Mouse (Mus musculus): ENCODE results near the gene Cacna1c. TPM values are rescaled to one million over a fixed set of nuclear protein-coding genes. Genes with fewer than 3 reads are reported as not detected.

Cacna1c gene
- polyA plus RNA-seq, 1 experiment from 2014 or later: 2.8 TPM

- Histone ChIP-seq H3K36me3 (no peaks in the 10 kb centered on the region), H3K27ac (no peak overlapping the region), H3K4me3 (no peak overlapping the region), H3K4me1 (replicated peaks) (0 out of 2 replicates have a peak, but pooled peaks cover 3% of the 10 kb centered on the region), H3K27me3 (ENCODE audit: insufficient read depth, poor library complexity, severe bottlenecking) (no peaks in the 10 kb centered on the region), H3K9me3 (no peaks in the 10 kb centered on the region)
- DNase-seq (ENCODE audit: low spot score): no peak
- 81% methylated on average over 4 of the region's 4 CpGs for WGBS
Measured at GRCm38 (mm10) chr6:118966904-118967303, 229.3 kb downstream of the Cacna1c start.

GRCm38 (mm10) chr6:118965577-118965976 lies 230.6 kb downstream of the Cacna1c start:
- Histone ChIP-seq H3K4me3 (no peak overlapping the region), H3K9me3 (no peaks in the 10 kb centered on the region), H3K36me3 (no peaks in the 10 kb centered on the region), H3K27me3 (ENCODE audit: insufficient read depth, poor library complexity, severe bottlenecking) (no peaks in the 10 kb centered on the region), H3K27ac (no peak overlapping the region), H3K4me1 (replicated peaks) (no peaks in the 10 kb centered on the region)
- WGBS: 86% methylated on average over 2 of the region's 2 CpGs
- no peak for DNase-seq (ENCODE audit: low spot score)

GRCm38 (mm10) chr6:118963806-118964205 lies 232.4 kb downstream of the Cacna1c start:
- no peaks in the 10 kb centered on the region for H3K27me3 ChIP-seq (ENCODE audit: insufficient read depth, poor library complexity, severe bottlenecking)
- H3K4me3 ChIP-seq: no peak overlapping the region
- DNase-seq (ENCODE audit: low spot score): no peak
- H3K36me3 ChIP-seq: no peaks in the 10 kb centered on the region
- WGBS: 93% methylated on average over 6 of the region's 6 CpGs
- H3K4me1 ChIP-seq (replicated peaks): no peaks in the 10 kb centered on the region
- no peaks in the 10 kb centered on the region for H3K9me3 ChIP-seq
- H3K27ac ChIP-seq: no peak overlapping the region

- no peak for DNase-seq (ENCODE audit: low spot score)
- H3K9me3 ChIP-seq: no peaks in the 10 kb centered on the region
- no peaks in the 10 kb centered on the region for H3K27me3 ChIP-seq (ENCODE audit: insufficient read depth, poor library complexity, severe bottlenecking)
- H3K4me1 ChIP-seq (replicated peaks): no peaks in the 10 kb centered on the region
- H3K36me3 ChIP-seq: no peaks in the 10 kb centered on the region
- no peak overlapping the region for H3K4me3 ChIP-seq
- 86% methylated on average over 5 of the region's 5 CpGs for WGBS
- H3K27ac ChIP-seq: no peak overlapping the region
Measured at GRCm38 (mm10) chr6:118963283-118963682, 232.9 kb downstream of the Cacna1c start.

- Histone ChIP-seq H3K4me1 (replicated peaks) (0 out of 2 replicates have a peak, but pooled peaks cover 5% of the 10 kb centered on the region), H3K36me3 (no peaks in the 10 kb centered on the region), H3K27ac (no peak overlapping the region), H3K4me3 (no peak overlapping the region), H3K9me3 (no peaks in the 10 kb centered on the region), H3K27me3 (ENCODE audit: insufficient read depth, poor library complexity, severe bottlenecking) (no peaks in the 10 kb centered on the region)
- 93% methylated on average over 9 of the region's 9 CpGs for WGBS
- no peak for DNase-seq (ENCODE audit: low spot score)
Measured at GRCm38 (mm10) chr6:118958529-118958928, 237.7 kb downstream of the Cacna1c start.

GRCm38 (mm10) chr6:118956234-118956633 lies 240.0 kb downstream of the Cacna1c start:
- WGBS: 87% methylated on average over 4 of the region's 4 CpGs
- Histone ChIP-seq H3K27me3 (ENCODE audit: insufficient read depth, poor library complexity, severe bottlenecking) (no peaks in the 10 kb centered on the region), H3K4me1 (replicated peaks) (0 out of 2 replicates have a peak, but pooled peaks cover 5% of the 10 kb centered on the region), H3K36me3 (no peaks in the 10 kb centered on the region), H3K9me3 (no peaks in the 10 kb centered on the region), H3K4me3 (no peak overlapping the region), H3K27ac (no peak overlapping the region)
- no peak for DNase-seq (ENCODE audit: low spot score)

GRCm38 (mm10) chr6:118955777-118956176 lies 240.4 kb downstream of the Cacna1c start:
- Histone ChIP-seq H3K27me3 (ENCODE audit: insufficient read depth, poor library complexity, severe bottlenecking) (no peaks in the 10 kb centered on the region), H3K36me3 (no peaks in the 10 kb centered on the region), H3K9me3 (no peaks in the 10 kb centered on the region), H3K27ac (no peak overlapping the region), H3K4me1 (replicated peaks) (0 out of 2 replicates have a peak, but pooled peaks cover 5% of the 10 kb centered on the region), H3K4me3 (no peak overlapping the region)
- DNase-seq (ENCODE audit: low spot score): no peak

GRCm38 (mm10) chr6:118954988-118955554 lies 241.1 kb downstream of the Cacna1c start:
- DNase-seq (ENCODE audit: low spot score): no peak
- 90% methylated on average over 7 of the region's 7 CpGs for WGBS
- Histone ChIP-seq H3K9me3 (no peaks in the 10 kb centered on the region), H3K27me3 (ENCODE audit: insufficient read depth, poor library complexity, severe bottlenecking) (no peaks in the 10 kb centered on the region), H3K4me1 (replicated peaks) (peaks cover 8% of the 10 kb centered on the region; the same call in 1 of the 2 replicates), H3K4me3 (no peak overlapping the region), H3K27ac (no peak overlapping the region), H3K36me3 (no peaks in the 10 kb centered on the region)

GRCm38 (mm10) chr6:118952377-118952776 lies 243.8 kb downstream of the Cacna1c start:
- no peak overlapping the region for H3K27ac ChIP-seq
- 91% methylated on average over 9 of the region's 9 CpGs for WGBS
- H3K4me1 ChIP-seq (replicated peaks): peaks cover 10% of the 10 kb centered on the region; the same call in 1 of the 2 replicates
- H3K27me3 ChIP-seq (ENCODE audit: insufficient read depth, poor library complexity, severe bottlenecking): no peaks in the 10 kb centered on the region
- H3K36me3 ChIP-seq: no peaks in the 10 kb centered on the region
- H3K4me3 ChIP-seq: no peak overlapping the region
- H3K9me3 ChIP-seq: no peaks in the 10 kb centered on the region
- DNase-seq (ENCODE audit: low spot score): no peak

GRCm38 (mm10) chr6:118950190-118950589 lies 246.0 kb downstream of the Cacna1c start:
- peaks cover 4% of the 10 kb centered on the region; the same call in 1 of the 2 replicates for H3K4me1 ChIP-seq (replicated peaks)
- no peak for DNase-seq (ENCODE audit: low spot score)
- H3K27ac ChIP-seq: no peak overlapping the region
- H3K4me3 ChIP-seq: no peak overlapping the region
- no peaks in the 10 kb centered on the region for H3K9me3 ChIP-seq
- no peaks in the 10 kb centered on the region for H3K27me3 ChIP-seq (ENCODE audit: insufficient read depth, poor library complexity, severe bottlenecking)
- WGBS: 72% methylated on average over 13 of the region's 13 CpGs
- H3K36me3 ChIP-seq: no peaks in the 10 kb centered on the region

GRCm38 (mm10) chr6:118947286-118947685 lies 248.9 kb downstream of the Cacna1c start:
- H3K27me3 ChIP-seq (ENCODE audit: insufficient read depth, poor library complexity, severe bottlenecking): no peaks in the 10 kb centered on the region
- DNase-seq (ENCODE audit: low spot score): no peak
- peaks cover 4% of the 10 kb centered on the region; the same call in 1 of the 2 replicates for H3K4me1 ChIP-seq (replicated peaks)
- no peak overlapping the region for H3K27ac ChIP-seq
- no peaks in the 10 kb centered on the region for H3K36me3 ChIP-seq
- 85% methylated on average over 8 of the region's 8 CpGs for WGBS
- H3K9me3 ChIP-seq: no peaks in the 10 kb centered on the region
- no peak overlapping the region for H3K4me3 ChIP-seq

- no peak overlapping the region for H3K4me3 ChIP-seq
- H3K27ac ChIP-seq: no peak overlapping the region
- DNase-seq (ENCODE audit: low spot score): no peak
- 91% methylated on average over 6 of the region's 6 CpGs for WGBS
- H3K36me3 ChIP-seq: no peaks in the 10 kb centered on the region
- H3K4me1 ChIP-seq (replicated peaks): peaks cover 4% of the 10 kb centered on the region; the same call in 1 of the 2 replicates
- no peaks in the 10 kb centered on the region for H3K9me3 ChIP-seq
- H3K27me3 ChIP-seq (ENCODE audit: insufficient read depth, poor library complexity, severe bottlenecking): no peaks in the 10 kb centered on the region
Measured at GRCm38 (mm10) chr6:118946660-118947059, 249.6 kb downstream of the Cacna1c start.

- Histone ChIP-seq H3K4me1 (replicated peaks) (peaks cover under 1% of the 10 kb centered on the region; the same call in 1 of the 2 replicates), H3K9me3 (no peaks in the 10 kb centered on the region), H3K4me3 (no peak overlapping the region), H3K27me3 (ENCODE audit: insufficient read depth, poor library complexity, severe bottlenecking) (no peaks in the 10 kb centered on the region), H3K27ac (no peak overlapping the region), H3K36me3 (no peaks in the 10 kb centered on the region)
- WGBS: 92% methylated on average over 4 of the region's 4 CpGs
- DNase-seq (ENCODE audit: low spot score): no peak
Measured at GRCm38 (mm10) chr6:118944093-118944492, 252.1 kb downstream of the Cacna1c start.

GRCm38 (mm10) chr6:118941816-118942215 lies 254.4 kb downstream of the Cacna1c start:
- no peaks in the 10 kb centered on the region for H3K36me3 ChIP-seq
- H3K9me3 ChIP-seq: no peaks in the 10 kb centered on the region

More at GRCm38 (mm10) chr6:118941816-118942215, 254.4 kb downstream of the Cacna1c start:
- WGBS: 89% methylated on average over 4 of the region's 4 CpGs
- peaks cover 9% of the 10 kb centered on the region for H3K4me1 ChIP-seq (replicated peaks)
- no peak for DNase-seq (ENCODE audit: low spot score)
- H3K4me3 ChIP-seq: no peak overlapping the region
- no peaks in the 10 kb centered on the region for H3K27me3 ChIP-seq (ENCODE audit: insufficient read depth, poor library complexity, severe bottlenecking)
- H3K27ac ChIP-seq: no peak overlapping the region
